In genomic region chr15:78422046-78422956, GRCm38 (mm10) we compare ENCODE assay signal across 8 mouse cellular contexts. TPM values are rescaled to one million over a fixed set of nuclear protein-coding genes. Genes with fewer than 3 reads are reported as not detected.
DNase-seq lines count a peak whose midpoint lies in the region; ATAC-seq and TF ChIP-seq lines count a peak whose summit lies in the region.

No protein-coding gene starts in this region.

- no peaks in the 10 kb centered on the region for H3K9me3 ChIP-seq in intestine, embryonic 14.5 days (ENCODE audit: control insufficient read depth, low read length)
- H3K9me3 ChIP-seq in midbrain, embryonic 12.5 days, result no peaks in the 10 kb centered on the region

- H3K4me3 ChIP-seq in intestine, embryonic 14.5 days (ENCODE audit: low read depth, low read length), result no peak overlapping the region
- no peak overlapping the region for H3K4me3 ChIP-seq in midbrain, embryonic 12.5 days
- no peak overlapping the region for H3K4me3 ChIP-seq in small intestine, adult 2 months (ENCODE audit: low read depth, low read length)

- 16% methylated on average over 16 of the region's 16 CpGs for WGBS in intestine, embryonic 14.5 days
- 15% methylated on average over 16 of the region's 16 CpGs for WGBS in midbrain, embryonic 12.5 days
- WGBS in small intestine, adult 2 months, result 16% methylated on average over 16 of the region's 16 CpGs

- no peaks in the 10 kb centered on the region for H3K4me1 ChIP-seq in intestine, embryonic 14.5 days (replicated peaks; ENCODE audit: control insufficient read depth, insufficient read depth, low read length)
- H3K4me1 ChIP-seq in midbrain, embryonic 12.5 days, result no peaks in the 10 kb centered on the region
- peaks cover 3% of the 10 kb centered on the region; the same call in 1 of the 2 replicates for H3K4me1 ChIP-seq in small intestine, adult 2 months (ENCODE audit: control insufficient read depth, insufficient read depth, insufficient read length, low read length)

- no peak overlapping the region for H3K4me2 ChIP-seq in intestine, embryonic 14.5 days (ENCODE audit: low read length)
- H3K4me2 ChIP-seq in midbrain, embryonic 12.5 days (replicated peaks), result peak overlapping the region; percentile 32

- no peaks in the 10 kb centered on the region for H3K36me3 ChIP-seq in intestine, embryonic 14.5 days (ENCODE audit: control insufficient read depth, insufficient read depth, low read length)
- H3K36me3 ChIP-seq in midbrain, embryonic 12.5 days, result no peaks in the 10 kb centered on the region
- H3K36me3 ChIP-seq in small intestine, adult 2 months (ENCODE audit: control insufficient read depth, insufficient read depth, low read length), result no peaks in the 10 kb centered on the region

- DNase-seq in WW6 (ENCODE audit: low read depth, low spot score), result peak; percentile 53
- peak; percentile 76 for DNase-seq in cerebellum, adult 9-11 months
- DNase-seq in gastrocnemius, adult 18-20 months (ENCODE audit: low spot score), result peak; percentile 80
- DNase-seq in intestine, embryonic 14.5 days (ENCODE audit: low spot score), result peak; percentile 90
- peak; percentile 91 for DNase-seq in left cerebral cortex, postnatal 4 days
- peak; percentile 79 for DNase-seq in yolk sac, embryonic 10.5 days (ENCODE audit: low spot score)

- H3K9ac ChIP-seq in intestine, embryonic 14.5 days (ENCODE audit: low read length), result no peak overlapping the region
- no peak overlapping the region for H3K9ac ChIP-seq in midbrain, embryonic 12.5 days (replicated peaks)

- intact Hi-C loops in left cerebral cortex, postnatal 4 days (cut with DNase I), result loop anchor here (5.0 kb wide), 2 partner anchors 65 to 165 kb away; no protein-coding TSS in a partner anchor

- H3K27me3 ChIP-seq in intestine, embryonic 14.5 days (replicated peaks; ENCODE audit: control insufficient read depth, insufficient read depth, low read length), result peaks cover 38% of the 10 kb centered on the region
- H3K27me3 ChIP-seq in midbrain, embryonic 12.5 days, result peaks cover 21% of the 10 kb centered on the region
- peaks cover 23% of the 10 kb centered on the region for H3K27me3 ChIP-seq in small intestine, adult 2 months (ENCODE audit: control insufficient read depth, insufficient read depth, low read length)

- no peak for ATAC-seq in intestine, embryonic 14.5 days (replicated peaks; ENCODE audit: low FRiP score, low TSS enrichment, low read depth)
- no peak for ATAC-seq in midbrain, embryonic 12.5 days (ENCODE audit: low FRiP score, low read depth)

- TF ChIP-seq POLR2A in small intestine, adult 2 months (IDR thresholded peaks at IDR 0.05; ENCODE audit: low read depth, low read length), result no peak

- TF ChIP-seq CTCF in small intestine, adult 2 months (IDR thresholded peaks at IDR 0.05; ENCODE audit: extremely low read depth, insufficient read length, insufficient replicate concordance, low read depth, low read length), result peak; percentile 87

- H3K27ac ChIP-seq in intestine, embryonic 14.5 days (ENCODE audit: low read depth), result no peak overlapping the region
- H3K27ac ChIP-seq in midbrain, embryonic 12.5 days (replicated peaks), result no peak overlapping the region
- H3K27ac ChIP-seq in small intestine, adult 2 months (ENCODE audit: insufficient read depth, low read depth, low read length), result no peak overlapping the region

RNA-seq across cellular contexts. Expression of gene Kctd17, which starts 6.1 kb away (rescaled TPM):
- total RNA-seq in gastrocnemius, adult 18-20 months (2021), result 10 to 100 TPM in 1 of 2 experiments, 1 to 10 TPM in 1; 8.4 to 13.9 TPM
- polyA plus RNA-seq in intestine, embryonic 14.5 days (2014; fragmentation: Nextera tagmentation; extraction: Ambion mirVana), result 35.0 and 37.7 TPM in 2 replicates
- total RNA-seq in left cerebral cortex, postnatal 4 days (2021), result 100 to 1,000 TPM; 212 to 213 TPM
- polyA plus RNA-seq in midbrain, embryonic 12.5 days (2016; fragmentation: Nextera tagmentation; extraction: Ambion mirVana), result 76.1 and 84.8 TPM in 2 replicates
- 46.8 and 52.9 TPM in 2 replicates for polyA plus RNA-seq in small intestine, adult 2 months (2012; rRNA removed)

RNA-seq across cellular contexts. Expression of gene Mpst, which starts 16.1 kb away (rescaled TPM):
- 10 to 100 TPM; 56.5 to 65.3 TPM for total RNA-seq in gastrocnemius, adult 18-20 months (2021)
- polyA plus RNA-seq in intestine, embryonic 14.5 days (2014; fragmentation: Nextera tagmentation; extraction: Ambion mirVana), result 2.1 and 2.7 TPM in 2 replicates
- total RNA-seq in left cerebral cortex, postnatal 4 days (2021), result 10 to 100 TPM; 57.2 to 58.7 TPM
- polyA plus RNA-seq in midbrain, embryonic 12.5 days (2016; fragmentation: Nextera tagmentation; extraction: Ambion mirVana), result 2.0 and 2.1 TPM in 2 replicates
- polyA plus RNA-seq in small intestine, adult 2 months (2012; rRNA removed), result 115 and 177 TPM in 2 replicates

RNA-seq across cellular contexts. Expression of gene Tst, which starts 16.6 kb away (rescaled TPM):
- 10 to 100 TPM; 21.7 to 24.2 TPM for total RNA-seq in gastrocnemius, adult 18-20 months (2021)
- 10.9 and 15.9 TPM in 2 replicates for polyA plus RNA-seq in intestine, embryonic 14.5 days (2014; fragmentation: Nextera tagmentation; extraction: Ambion mirVana)
- 10 to 100 TPM; 29.2 to 30.4 TPM for total RNA-seq in left cerebral cortex, postnatal 4 days (2021)
- polyA plus RNA-seq in midbrain, embryonic 12.5 days (2016; fragmentation: Nextera tagmentation; extraction: Ambion mirVana), result 4.9 and 5.5 TPM in 2 replicates
- 17.7 and 30.3 TPM in 2 replicates for polyA plus RNA-seq in small intestine, adult 2 months (2012; rRNA removed)

RNA-seq across cellular contexts. Expression of gene Tex33, which starts 26.6 kb away (rescaled TPM):
- total RNA-seq in gastrocnemius, adult 18-20 months (2021), result not detected
- polyA plus RNA-seq in intestine, embryonic 14.5 days (2014; fragmentation: Nextera tagmentation; extraction: Ambion mirVana), result not detected in 2 replicates
- total RNA-seq in left cerebral cortex, postnatal 4 days (2021), result not detected
- polyA plus RNA-seq in midbrain, embryonic 12.5 days (2016; fragmentation: Nextera tagmentation; extraction: Ambion mirVana), result not detected in 2 replicates
- polyA plus RNA-seq in small intestine, adult 2 months (2012; rRNA removed), result not detected in 2 replicates

RNA-seq across cellular contexts. Expression of gene Tmprss6, which starts 46.1 kb away (rescaled TPM):
- under 1 TPM in 1 of 2 experiments, not detected in 1; 0.17 TPM for total RNA-seq in gastrocnemius, adult 18-20 months (2021)
- polyA plus RNA-seq in intestine, embryonic 14.5 days (2014; fragmentation: Nextera tagmentation; extraction: Ambion mirVana), result 0.09 TPM in 1 of 2 replicates, not detected in the other
- total RNA-seq in left cerebral cortex, postnatal 4 days (2021), result not detected
- 0.05 TPM in 1 of 2 replicates, not detected in the other for polyA plus RNA-seq in midbrain, embryonic 12.5 days (2016; fragmentation: Nextera tagmentation; extraction: Ambion mirVana)
- polyA plus RNA-seq in small intestine, adult 2 months (2012; rRNA removed), result 0.11 and 0.14 TPM in 2 replicates

Comparison
In these comparisons a context has a peak if more than half of its experiments do, and no peak if none do; other contexts are left out.
1. RNA of gene Mpst, which starts 16.1 kb away (polyA plus RNA-seq): 115 to 177 TPM in small intestine, adult 2 months; 2.1 to 2.7 TPM in intestine, embryonic 14.5 days and 2.0 to 2.1 TPM in midbrain, embryonic 12.5 days; every median in the first group is over 10 times any median in the second.
2. Peak in every context shown above with its lines, with median percentiles within 50 percentile points of each other: DNase-seq.